Mouse (Mus musculus): ENCODE measurements around the gene Smim26.

GRCm38 (mm10) chr2:144544630-144545029 lies 49.2 kb upstream of the Smim26 start:
- no peak for TF ChIP-seq CTCF (IDR thresholded peaks at IDR 0.05; ENCODE audit: borderline replicate concordance, insufficient read depth, low read length)
- no peak for TF ChIP-seq POLR2A (IDR thresholded peaks at IDR 0.05; ENCODE audit: low read depth, low read length)
